ENCODE assay signal across 18 mouse cellular contexts in genomic region chr2:102916596-102916995, GRCm38 (mm10). TPM values are rescaled to one million over a fixed set of nuclear protein-coding genes. Genes with fewer than 3 reads are reported as not detected.
DNase-seq lines count a peak whose midpoint lies in the region; ATAC-seq and TF ChIP-seq lines count a peak whose summit lies in the region.
"Had no signal": no experiment of that assay in that cellular context is flagged by ENCODE, and none has a peak within 500 bp of the region (broad histone marks: within the 10 kb centered on the region; RNA-seq: fewer than 3 reads in every experiment).

No protein-coding gene starts in this region.

- H3K4me1 ChIP-seq in heart, embryonic 16.5 days (ENCODE audit: control insufficient read depth, insufficient read depth, low read length) = 0 out of 2 replicates have a peak, but pooled peaks cover 2% of the 10 kb centered on the region
- H3K4me1 ChIP-seq in heart, adult 2 months (ENCODE audit: control insufficient read depth, insufficient read depth, low read length) = no peaks in the 10 kb centered on the region; the same call in 1 of the 2 replicates
- no peaks in the 10 kb centered on the region for H3K4me1 ChIP-seq in lung, postnatal 0 days (ENCODE audit: insufficient read depth, low read depth, low read length)
- peaks cover 4% of the 10 kb centered on the region; the same call in 1 of the 2 replicates for H3K4me1 ChIP-seq in embryonic facial prominence, embryonic 14.5 days (ENCODE audit: control insufficient read depth, insufficient read depth, low read length)
- H3K4me1 ChIP-seq: forebrain, embryonic 13.5 days; midbrain, embryonic 15.5 days; neural tube, embryonic 13.5 days had no signal

- no peak overlapping the region for H3K9ac ChIP-seq in heart, embryonic 16.5 days (ENCODE audit: low read length)
- no peak overlapping the region for H3K9ac ChIP-seq in heart, adult 2 months (ENCODE audit: low read depth, low read length)
- H3K9ac ChIP-seq in lung, postnatal 0 days (replicated peaks; ENCODE audit: low read depth) = no peak overlapping the region
- no peak overlapping the region for H3K9ac ChIP-seq in embryonic facial prominence, embryonic 14.5 days (ENCODE audit: low read depth, low read length)
- H3K9ac ChIP-seq: forebrain, embryonic 13.5 days; lung, embryonic 15.5 days; midbrain, embryonic 15.5 days; neural tube, embryonic 13.5 days had no signal

- peak; percentile 10 for DNase-seq in embryo, embryonic 10.5 days (ENCODE audit: low spot score)
- DNase-seq in embryo, embryonic 9.5 days (ENCODE audit: extremely low spot score) = no peak
- no peak for DNase-seq in heart, adult 2 months
- DNase-seq in lung, postnatal 0 days (ENCODE audit: low spot score) = peak; percentile 37
- no peak for DNase-seq in lung, postnatal 36 days
- peak; percentile 93 for DNase-seq in embryonic facial prominence, embryonic 14.5 days (ENCODE audit: low spot score)
- no peak for DNase-seq in thymus, postnatal 25 days
- DNase-seq: adrenal gland, postnatal 36 days; cerebellum, adult 2 months; kidney, adult 8-10 months; retina, postnatal 1 day; thymus, adult 2 months had no signal

- H3K27ac ChIP-seq in heart, embryonic 16.5 days (ENCODE audit: low read length) = no peak overlapping the region
- H3K27ac ChIP-seq in heart, adult 2 months = no peak overlapping the region
- H3K27ac ChIP-seq in lung, postnatal 0 days (ENCODE audit: low read length) = no peak overlapping the region
- peak overlapping the region; percentile 73 for H3K27ac ChIP-seq in embryonic facial prominence, embryonic 14.5 days (replicated peaks; ENCODE audit: low read depth, low read length)
- H3K27ac ChIP-seq: forebrain, embryonic 13.5 days; lung, embryonic 15.5 days; midbrain, embryonic 15.5 days; neural tube, embryonic 13.5 days had no signal

- TF ChIP-seq POLR2A in heart, adult 2 months (IDR thresholded peaks at IDR 0.05; ENCODE audit: insufficient read depth, low read depth, low read length) = no peak

- ATAC-seq in heart, embryonic 16.5 days (replicated peaks; ENCODE audit: extremely low read depth, insufficient read depth, low FRiP score) = peak; percentile 41; the same call in 1 of the 2 replicates
- ATAC-seq in lung, postnatal 0 days = peak; percentile 21
- ATAC-seq in embryonic facial prominence, embryonic 14.5 days (ENCODE audit: low read depth) = peak; percentile 86
- ATAC-seq: forebrain, embryonic 13.5 days; hindbrain, embryonic 16.5 days; midbrain, embryonic 15.5 days had no signal

- intact Hi-C loops in heart, adult 2 months (cut with DNase I) = no loop called here

- H3K4me2 ChIP-seq in heart, embryonic 16.5 days (ENCODE audit: low read depth, low read length) = no peak overlapping the region
- no peak overlapping the region for H3K4me2 ChIP-seq in lung, postnatal 0 days (replicated peaks; ENCODE audit: low read depth, low read length)
- no peak overlapping the region for H3K4me2 ChIP-seq in embryonic facial prominence, embryonic 14.5 days (ENCODE audit: low read depth, low read length)
- H3K4me2 ChIP-seq: forebrain, embryonic 13.5 days; lung, embryonic 15.5 days; midbrain, embryonic 15.5 days; neural tube, embryonic 13.5 days had no signal

- TF ChIP-seq EP300 in heart, adult 2 months (IDR thresholded peaks at IDR 0.05; ENCODE audit: insufficient read depth, low read depth, low read length) = no peak
- TF ChIP-seq EP300 in lung, postnatal 0 days (IDR thresholded peaks at IDR 0.05) = no peak

- no peaks in the 10 kb centered on the region for H3K27me3 ChIP-seq in heart, embryonic 16.5 days (ENCODE audit: control insufficient read depth, insufficient read depth, low read length)
- no peaks in the 10 kb centered on the region for H3K27me3 ChIP-seq in heart, adult 2 months (ENCODE audit: control insufficient read depth, insufficient read depth, low read length)
- no peaks in the 10 kb centered on the region for H3K27me3 ChIP-seq in lung, postnatal 0 days (replicated peaks; ENCODE audit: insufficient read depth, low read length)
- H3K27me3 ChIP-seq in embryonic facial prominence, embryonic 14.5 days (replicated peaks; ENCODE audit: control insufficient read depth, insufficient read depth, low read length) = no peaks in the 10 kb centered on the region
- H3K27me3 ChIP-seq: forebrain, embryonic 13.5 days; lung, embryonic 15.5 days; midbrain, embryonic 15.5 days; neural tube, embryonic 13.5 days had no signal

- no peak for TF ChIP-seq CTCF in heart, adult 2 months (IDR thresholded peaks at IDR 0.05)
- TF ChIP-seq CTCF in lung, postnatal 0 days (IDR thresholded peaks at IDR 0.05) = no peak

- no peaks in the 10 kb centered on the region for H3K36me3 ChIP-seq in heart, embryonic 16.5 days (ENCODE audit: control insufficient read depth, insufficient read depth)
- H3K36me3 ChIP-seq in heart, adult 2 months (ENCODE audit: control insufficient read depth, insufficient read depth, low read length) = no peaks in the 10 kb centered on the region
- no peaks in the 10 kb centered on the region for H3K36me3 ChIP-seq in lung, postnatal 0 days (ENCODE audit: insufficient read depth, low read length)
- H3K36me3 ChIP-seq in embryonic facial prominence, embryonic 14.5 days (ENCODE audit: control insufficient read depth, insufficient read depth, low read length) = no peaks in the 10 kb centered on the region
- H3K36me3 ChIP-seq: lung, embryonic 15.5 days; midbrain, embryonic 15.5 days; neural tube, embryonic 13.5 days had no signal

- H3K79me2 ChIP-seq in heart, adult 2 months (replicated peaks; ENCODE audit: control insufficient read depth, insufficient read depth, low read length) = no peaks in the 10 kb centered on the region

- no peaks in the 10 kb centered on the region for H3K9me3 ChIP-seq in heart, embryonic 16.5 days (replicated peaks; ENCODE audit: control insufficient read depth, low read length)
- H3K9me3 ChIP-seq in lung, postnatal 0 days (ENCODE audit: low read length) = no peaks in the 10 kb centered on the region
- H3K9me3 ChIP-seq in embryonic facial prominence, embryonic 14.5 days (ENCODE audit: control insufficient read depth, low read length) = no peaks in the 10 kb centered on the region
- H3K9me3 ChIP-seq: forebrain, embryonic 13.5 days; lung, embryonic 15.5 days; midbrain, embryonic 15.5 days; neural tube, embryonic 13.5 days had no signal

- H3K4me3 ChIP-seq in heart, embryonic 16.5 days (ENCODE audit: low read length) = no peak overlapping the region
- H3K4me3 ChIP-seq in heart, adult 2 months = no peak overlapping the region
- no peak overlapping the region for H3K4me3 ChIP-seq in lung, postnatal 0 days (ENCODE audit: low read depth, low read length)
- H3K4me3 ChIP-seq in embryonic facial prominence, embryonic 14.5 days (ENCODE audit: low read depth, low read length) = no peak overlapping the region
- H3K4me3 ChIP-seq: forebrain, embryonic 13.5 days; lung, embryonic 15.5 days; midbrain, embryonic 15.5 days; neural tube, embryonic 13.5 days had no signal

- 43% methylated on average over 3 of the region's 3 CpGs for WGBS in heart, embryonic 16.5 days
- 36% methylated on average over 3 of the region's 3 CpGs for WGBS in heart, adult 2 months
- WGBS in lung, postnatal 0 days = 30% methylated on average over 3 of the region's 3 CpGs
- 26% methylated on average over 3 of the region's 3 CpGs for WGBS in embryonic facial prominence, embryonic 14.5 days

RNA-seq across cellular contexts. Expression of gene Cd44, which starts 15.1 kb away (rescaled TPM):
- polyA plus RNA-seq in heart, embryonic 16.5 days (2015; fragmentation: Nextera tagmentation; extraction: Ambion mirVana) = 17.3 and 19.1 TPM in 2 replicates
- total RNA-seq in heart, adult 2 months (2021) = 10 to 100 TPM in 1 of 2 experiments, 1 to 10 TPM in 1; 8.4 to 10.8 TPM
- polyA plus RNA-seq in heart, adult 2 months (2012; rRNA removed) = 9.1 and 10.4 TPM in 2 replicates
- 44.2 and 45.2 TPM in 2 replicates for polyA plus RNA-seq in lung, postnatal 0 days (2015; fragmentation: Nextera tagmentation; extraction: Ambion mirVana)
- 49.8 and 57.3 TPM in 2 replicates for polyA plus RNA-seq in embryonic facial prominence, embryonic 14.5 days (2014; fragmentation: Nextera tagmentation; extraction: Ambion mirVana)

Comparison
In these comparisons a context has a peak if more than half of its experiments do, and no peak if none do; other contexts are left out.
1. DNase-seq: peak in embryo, embryonic 10.5 days (single experiment), lung, postnatal 0 days (single experiment) and embryonic facial prominence, embryonic 14.5 days (single experiment); none in embryo, embryonic 9.5 days (single experiment), heart, adult 2 months (0 of 2), lung, postnatal 36 days (single experiment) and thymus, postnatal 25 days (single experiment).
2. ATAC-seq: peak in every context shown above with its lines; median percentile 86 in embryonic facial prominence, embryonic 14.5 days; 41 in heart, embryonic 16.5 days; 21 in lung, postnatal 0 days.